Mouse (Mus musculus): ENCODE results near the gene Usp22. TPM values are rescaled to one million over a fixed set of nuclear protein-coding genes. Genes with fewer than 3 reads are reported as not detected.

The Usp22 gene
- polyA plus RNA-seq, 1 experiment from 2014 or later = 182 TPM

DNA sequence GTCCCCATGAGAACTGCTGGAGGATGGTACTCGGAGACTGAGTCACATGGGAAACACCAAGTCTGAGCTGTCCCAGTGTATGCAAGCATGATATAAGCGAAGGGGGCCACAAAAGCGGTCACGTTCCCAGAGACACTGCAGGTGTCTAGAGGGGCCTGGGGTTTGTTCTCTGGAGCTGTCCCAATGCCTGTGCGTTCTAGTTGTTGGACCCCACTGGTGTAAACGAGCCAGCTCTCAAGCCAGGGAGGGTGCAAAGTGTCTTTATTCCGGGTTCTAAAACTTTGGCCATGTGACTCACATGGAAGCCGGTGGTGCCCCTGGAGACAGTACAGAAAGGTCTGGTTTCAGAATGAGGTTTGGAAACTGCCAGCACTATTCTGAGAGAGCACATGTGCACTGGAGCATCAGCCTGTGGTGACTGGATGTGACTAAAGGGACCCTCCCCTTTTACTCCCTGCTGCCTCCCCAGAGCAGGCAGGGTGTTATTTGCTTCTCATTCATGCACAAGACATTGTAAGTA, 52.0 kb downstream of the Usp22 start:
- WGBS = 87% methylated on average over 8 of the region's 8 CpGs
- H3K27me3 ChIP-seq (ENCODE audit: control insufficient read depth, insufficient read depth, low read length) = no peaks in the 10 kb centered on the region

DNA sequence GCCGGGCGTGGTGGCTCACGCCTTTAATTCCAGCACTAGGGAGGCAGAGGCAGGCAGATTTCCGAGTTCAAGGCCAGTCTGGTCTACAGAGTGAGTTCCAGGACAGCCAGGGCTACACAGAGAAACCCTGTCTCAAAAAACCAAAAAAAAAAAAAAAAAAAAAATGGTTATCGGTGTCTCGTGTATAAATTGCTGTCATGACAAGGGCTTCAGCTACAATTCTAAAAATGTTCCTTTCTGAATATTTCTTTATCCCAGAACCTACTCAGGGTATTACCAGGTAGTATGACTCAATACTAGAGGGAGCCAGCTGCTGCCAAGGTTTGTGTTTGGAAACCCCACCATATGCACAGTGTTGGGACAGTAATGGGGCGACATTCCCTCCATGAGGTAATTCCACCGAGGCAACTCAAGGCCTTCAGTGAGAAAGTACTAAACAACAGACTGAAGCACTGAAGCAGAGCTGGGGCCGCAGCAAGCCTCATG, 52.5 kb downstream of the Usp22 start:
- Histone ChIP-seq H3K9me3 (ENCODE audit: control insufficient read depth, low read length) (no peaks in the 10 kb centered on the region), H3K27me3 (ENCODE audit: control insufficient read depth, insufficient read depth, low read length) (no peaks in the 10 kb centered on the region), H3K36me3 (ENCODE audit: control insufficient read depth, insufficient read depth, low read length) (no peaks in the 10 kb centered on the region), H3K4me3 (ENCODE audit: low read length) (no peak overlapping the region), H3K4me1 (ENCODE audit: control insufficient read depth, insufficient read depth, low read length) (no peaks in the 10 kb centered on the region), H3K4me2 (replicated peaks; ENCODE audit: low read depth, low read length) (no peak overlapping the region), H3K9ac (ENCODE audit: low read depth, low read length) (no peak overlapping the region), H3K27ac (ENCODE audit: low read depth, low read length) (no peak overlapping the region)
- WGBS = 88% methylated on average over 9 of the region's 9 CpGs
- no peak for ATAC-seq (ENCODE audit: low FRiP score, low TSS enrichment)

More for the DNA sequence above, 52.0 kb downstream of the Usp22 start:
- Histone ChIP-seq H3K9ac (ENCODE audit: low read depth, low read length) (no peak overlapping the region), H3K27ac (ENCODE audit: low read depth, low read length) (no peak overlapping the region), H3K9me3 (ENCODE audit: control insufficient read depth, low read length) (no peaks in the 10 kb centered on the region), H3K36me3 (ENCODE audit: control insufficient read depth, insufficient read depth, low read length) (no peaks in the 10 kb centered on the region), H3K4me2 (replicated peaks; ENCODE audit: low read depth, low read length) (no peak overlapping the region), H3K4me1 (ENCODE audit: control insufficient read depth, insufficient read depth, low read length) (no peaks in the 10 kb centered on the region), H3K4me3 (ENCODE audit: low read length) (no peak overlapping the region)
- ATAC-seq (ENCODE audit: low FRiP score, low TSS enrichment) = no peak

DNA sequence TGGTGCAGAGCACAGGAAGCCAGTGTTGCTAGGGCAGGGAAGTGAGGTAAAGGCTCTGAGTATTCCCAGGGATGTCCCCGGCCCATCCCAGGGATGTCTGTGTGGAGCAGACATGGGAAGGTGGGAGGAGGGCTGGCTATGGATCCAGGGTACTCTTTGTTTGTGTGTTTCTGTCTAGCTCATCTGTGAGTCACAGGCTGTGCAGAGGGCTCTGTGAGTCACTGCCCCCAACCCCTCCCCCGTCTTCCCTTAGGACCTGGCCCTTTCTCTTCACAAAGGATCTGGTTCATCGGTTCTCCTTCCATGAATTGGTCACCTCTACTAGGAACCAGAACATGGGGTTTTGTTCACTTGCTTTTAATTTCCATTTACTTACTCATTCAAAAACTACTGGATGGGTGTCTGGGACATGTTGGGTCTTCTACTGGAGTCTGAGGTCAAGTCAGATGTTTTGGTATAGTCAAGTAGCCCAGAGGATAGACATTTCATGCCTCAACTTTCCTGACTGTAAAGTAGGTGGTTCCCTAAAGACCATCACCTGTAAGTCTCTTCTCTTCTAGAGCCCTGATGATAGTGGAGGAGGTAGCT, 54.8 kb downstream of the Usp22 start:
- no peak overlapping the region for H3K27ac ChIP-seq (ENCODE audit: low read depth, low read length)
- no peak overlapping the region for H3K4me3 ChIP-seq (ENCODE audit: low read length)
- H3K27me3 ChIP-seq (ENCODE audit: control insufficient read depth, insufficient read depth, low read length) = no peaks in the 10 kb centered on the region
- WGBS = 89% methylated on average over 3 of the region's 3 CpGs
- H3K4me1 ChIP-seq (ENCODE audit: control insufficient read depth, insufficient read depth, low read length) = no peaks in the 10 kb centered on the region
- H3K9me3 ChIP-seq (ENCODE audit: control insufficient read depth, low read length) = no peaks in the 10 kb centered on the region
- H3K9ac ChIP-seq (ENCODE audit: low read depth, low read length) = no peak overlapping the region
- H3K4me2 ChIP-seq (replicated peaks; ENCODE audit: low read depth, low read length) = no peak overlapping the region
- no peak for ATAC-seq (ENCODE audit: low FRiP score, low TSS enrichment)
- H3K36me3 ChIP-seq (ENCODE audit: control insufficient read depth, insufficient read depth, low read length) = no peaks in the 10 kb centered on the region

DNA sequence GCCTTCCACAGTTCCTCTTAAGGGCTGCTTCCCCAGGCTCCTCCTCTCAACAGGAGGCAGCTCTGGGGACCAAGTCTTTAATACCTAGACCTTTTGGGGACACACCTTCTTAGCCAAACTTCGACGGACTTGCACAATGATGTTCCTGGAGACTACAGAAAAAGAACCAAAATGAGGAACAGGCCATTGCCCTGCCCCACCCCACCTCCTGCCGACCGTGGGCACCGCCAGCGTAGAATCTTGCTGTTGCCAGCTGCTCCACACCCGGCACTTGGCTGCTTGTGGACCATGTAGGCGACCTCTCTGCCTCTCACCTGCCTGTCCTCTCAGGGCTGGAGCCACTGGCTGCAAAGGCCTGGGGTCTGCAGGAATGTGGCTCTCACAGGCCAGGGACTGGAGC, 58.6 kb downstream of the Usp22 start:
- Histone ChIP-seq H3K4me1 (ENCODE audit: control insufficient read depth, insufficient read depth, low read length) (no peaks in the 10 kb centered on the region), H3K9ac (ENCODE audit: low read depth, low read length) (no peak overlapping the region), H3K9me3 (ENCODE audit: control insufficient read depth, low read length) (no peaks in the 10 kb centered on the region), H3K27me3 (ENCODE audit: control insufficient read depth, insufficient read depth, low read length) (no peaks in the 10 kb centered on the region), H3K4me3 (ENCODE audit: low read length) (no peak overlapping the region), H3K27ac (ENCODE audit: low read depth, low read length) (no peak overlapping the region), H3K36me3 (ENCODE audit: control insufficient read depth, insufficient read depth, low read length) (no peaks in the 10 kb centered on the region), H3K4me2 (replicated peaks; ENCODE audit: low read depth, low read length) (no peak overlapping the region)
- 68% methylated on average over 8 of the region's 8 CpGs for WGBS
- no peak for ATAC-seq (ENCODE audit: low FRiP score, low TSS enrichment)

DNA sequence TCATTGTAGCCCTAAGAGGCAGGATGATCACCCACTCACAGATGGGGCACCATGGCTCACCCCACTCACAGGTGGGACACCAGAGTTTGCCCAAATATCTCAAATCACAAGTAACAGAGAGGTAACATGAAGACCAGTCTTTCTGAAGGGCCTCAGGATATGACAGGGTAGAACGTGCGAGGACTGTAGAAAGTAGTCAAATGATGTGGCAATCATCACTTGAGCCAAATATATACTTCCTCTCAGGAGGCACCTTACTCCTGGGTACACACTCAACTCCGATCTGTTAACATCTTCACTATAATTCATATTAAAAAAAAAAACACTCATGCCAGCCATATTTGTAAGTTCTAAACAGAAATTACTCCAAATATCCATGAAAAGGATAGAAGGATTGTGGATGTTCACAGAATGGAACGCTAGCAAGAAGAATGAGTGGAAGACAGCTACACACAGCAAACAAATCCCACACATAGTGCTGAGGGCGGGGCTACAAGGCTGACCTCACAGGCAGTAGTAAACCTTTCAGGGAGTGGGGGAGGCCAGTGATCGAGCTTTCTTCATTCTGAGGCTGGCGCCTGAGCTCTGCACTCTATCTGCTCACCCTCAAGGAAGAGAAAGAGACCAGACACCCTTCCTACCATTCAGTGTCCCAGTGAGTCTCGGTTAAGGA, 62.4 kb downstream of the Usp22 start:
- no peak overlapping the region for H3K4me3 ChIP-seq (ENCODE audit: low read length)
- WGBS = 76% methylated on average over 8 of the region's 8 CpGs
- no peaks in the 10 kb centered on the region for H3K9me3 ChIP-seq (ENCODE audit: control insufficient read depth, low read length)
- H3K27me3 ChIP-seq (ENCODE audit: control insufficient read depth, insufficient read depth, low read length) = no peaks in the 10 kb centered on the region
- ATAC-seq (ENCODE audit: low FRiP score, low TSS enrichment) = no peak
- no peaks in the 10 kb centered on the region for H3K36me3 ChIP-seq (ENCODE audit: control insufficient read depth, insufficient read depth, low read length)
- H3K27ac ChIP-seq (ENCODE audit: low read depth, low read length) = no peak overlapping the region
- H3K9ac ChIP-seq (ENCODE audit: low read depth, low read length) = no peak overlapping the region
- H3K4me2 ChIP-seq (replicated peaks; ENCODE audit: low read depth, low read length) = no peak overlapping the region
- H3K4me1 ChIP-seq (ENCODE audit: control insufficient read depth, insufficient read depth, low read length) = no peaks in the 10 kb centered on the region

GRCm38 (mm10) chr11:61111472-61111871, 63.4 kb downstream of the Usp22 start:
- 89% methylated on average over 4 of the region's 4 CpGs for WGBS
- H3K27me3 ChIP-seq (ENCODE audit: control insufficient read depth, insufficient read depth, low read length) = no peaks in the 10 kb centered on the region
- no peak overlapping the region for H3K27ac ChIP-seq (ENCODE audit: low read depth, low read length)
- no peak for ATAC-seq (ENCODE audit: low FRiP score, low TSS enrichment)
- H3K4me2 ChIP-seq (replicated peaks; ENCODE audit: low read depth, low read length) = no peak overlapping the region
- H3K9ac ChIP-seq (ENCODE audit: low read depth, low read length) = no peak overlapping the region
- H3K4me1 ChIP-seq (ENCODE audit: control insufficient read depth, insufficient read depth, low read length) = no peaks in the 10 kb centered on the region
- H3K36me3 ChIP-seq (ENCODE audit: control insufficient read depth, insufficient read depth, low read length) = no peaks in the 10 kb centered on the region
- H3K9me3 ChIP-seq (ENCODE audit: control insufficient read depth, low read length) = no peaks in the 10 kb centered on the region
- no peak overlapping the region for H3K4me3 ChIP-seq (ENCODE audit: low read length)

DNA sequence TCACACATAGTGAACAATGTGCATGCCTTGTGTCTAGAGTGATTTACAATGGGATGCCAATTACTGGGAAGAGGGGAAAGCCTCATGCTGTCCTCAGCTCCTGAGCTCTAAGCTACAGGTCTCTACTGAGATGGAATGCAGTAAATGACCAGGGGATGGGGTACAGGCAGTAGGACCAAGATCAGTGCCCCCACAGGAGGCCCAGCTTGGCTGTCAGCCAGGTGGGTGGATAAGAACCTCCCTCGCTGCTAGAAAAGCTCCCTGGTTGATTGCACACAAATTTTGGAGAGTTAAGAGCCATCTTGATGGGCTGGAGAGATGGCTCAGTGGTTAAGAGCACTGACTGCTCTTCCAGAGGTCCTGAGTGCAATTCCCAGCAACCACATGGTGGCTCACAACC, 63.9 kb downstream of the Usp22 start:
- Histone ChIP-seq H3K4me1 (ENCODE audit: control insufficient read depth, insufficient read depth, low read length) (no peaks in the 10 kb centered on the region), H3K36me3 (ENCODE audit: control insufficient read depth, insufficient read depth, low read length) (no peaks in the 10 kb centered on the region), H3K27me3 (ENCODE audit: control insufficient read depth, insufficient read depth, low read length) (no peaks in the 10 kb centered on the region), H3K4me2 (replicated peaks; ENCODE audit: low read depth, low read length) (no peak overlapping the region), H3K9ac (ENCODE audit: low read depth, low read length) (no peak overlapping the region), H3K9me3 (ENCODE audit: control insufficient read depth, low read length) (no peaks in the 10 kb centered on the region), H3K4me3 (ENCODE audit: low read length) (no peak overlapping the region), H3K27ac (ENCODE audit: low read depth, low read length) (no peak overlapping the region)
- no peak for ATAC-seq (ENCODE audit: low FRiP score, low TSS enrichment)
- WGBS = 33% methylated on average over 1 of the region's 1 CpGs

DNA sequence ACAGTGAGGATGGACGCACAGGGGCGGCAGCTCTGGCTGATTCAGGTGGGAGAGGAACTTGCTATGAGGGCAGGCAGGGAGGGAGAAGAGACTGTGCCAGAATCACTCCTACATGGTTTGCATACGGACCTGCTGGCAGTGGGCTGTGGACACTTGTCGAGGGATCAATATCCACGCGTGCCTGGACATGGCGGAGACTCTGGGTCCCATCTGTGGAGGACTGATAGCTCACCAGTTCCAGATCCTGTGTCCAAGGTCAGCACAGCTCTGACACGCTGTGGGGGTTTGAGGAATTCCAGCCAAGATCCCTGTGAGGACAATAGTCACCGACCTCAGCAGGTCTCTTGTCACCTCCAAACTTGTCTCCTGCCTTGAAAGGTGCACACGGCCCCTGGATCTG, 64.7 kb downstream of the Usp22 start:
- H3K27ac ChIP-seq (ENCODE audit: low read depth, low read length) = no peak overlapping the region
- H3K9me3 ChIP-seq (ENCODE audit: control insufficient read depth, low read length) = no peaks in the 10 kb centered on the region
- no peaks in the 10 kb centered on the region for H3K36me3 ChIP-seq (ENCODE audit: control insufficient read depth, insufficient read depth, low read length)
- H3K9ac ChIP-seq (ENCODE audit: low read depth, low read length) = no peak overlapping the region
- no peak for ATAC-seq (ENCODE audit: low FRiP score, low TSS enrichment)
- no peaks in the 10 kb centered on the region for H3K27me3 ChIP-seq (ENCODE audit: control insufficient read depth, insufficient read depth, low read length)
- no peaks in the 10 kb centered on the region for H3K4me1 ChIP-seq (ENCODE audit: control insufficient read depth, insufficient read depth, low read length)
- H3K4me3 ChIP-seq (ENCODE audit: low read length) = no peak overlapping the region
- no peak overlapping the region for H3K4me2 ChIP-seq (replicated peaks; ENCODE audit: low read depth, low read length)
- WGBS = 73% methylated on average over 10 of the region's 10 CpGs

GRCm38 (mm10) chr11:61109707-61110106, 65.1 kb downstream of the Usp22 start:
- H3K27me3 ChIP-seq (ENCODE audit: control insufficient read depth, insufficient read depth, low read length) = no peaks in the 10 kb centered on the region
- no peak overlapping the region for H3K27ac ChIP-seq (ENCODE audit: low read depth, low read length)
- no peak overlapping the region for H3K4me3 ChIP-seq (ENCODE audit: low read length)
- no peaks in the 10 kb centered on the region for H3K9me3 ChIP-seq (ENCODE audit: control insufficient read depth, low read length)
- H3K36me3 ChIP-seq (ENCODE audit: control insufficient read depth, insufficient read depth, low read length) = no peaks in the 10 kb centered on the region
- H3K4me2 ChIP-seq (replicated peaks; ENCODE audit: low read depth, low read length) = no peak overlapping the region
- no peak overlapping the region for H3K9ac ChIP-seq (ENCODE audit: low read depth, low read length)
- H3K4me1 ChIP-seq (ENCODE audit: control insufficient read depth, insufficient read depth, low read length) = no peaks in the 10 kb centered on the region
- no peak for ATAC-seq (ENCODE audit: low FRiP score, low TSS enrichment)
- whole genome bisulfite sequencing = 84% methylated on average over 6 of the region's 6 CpGs

All from kidney, embryonic 14.5 days (tissue).